In genomic region chr5:129409440-129410004, GRCm38 (mm10) we compare ENCODE assay signal across 11 mouse cellular contexts.
DNase-seq lines count a peak whose midpoint lies in the region; ATAC-seq lines count a peak whose summit lies in the region.
"Had no signal": no experiment of that assay in that cellular context is flagged by ENCODE, and none has a peak within 500 bp of the region (broad histone marks: within the 10 kb centered on the region; RNA-seq: fewer than 3 reads in every experiment).

No protein-coding gene starts in this region.

- ATAC-seq in CD4-positive, CD25-positive, alpha-beta regulatory T cell, adult 4 months = no peak
- ATAC-seq in neural tube, embryonic 15.5 days (ENCODE audit: low FRiP score) = no peak

- H3K4me3 ChIP-seq in neural tube, embryonic 15.5 days (replicated peaks) = no peak overlapping the region
- H3K4me3 ChIP-seq in heart, embryonic 10.5 days = no peak overlapping the region
- H3K4me3 ChIP-seq: embryonic facial prominence, embryonic 13.5 days; liver, embryonic 13.5 days had no signal

- no peak overlapping the region for H3K9ac ChIP-seq in neural tube, embryonic 15.5 days (replicated peaks)
- H3K9ac ChIP-seq: embryonic facial prominence, embryonic 13.5 days; liver, embryonic 13.5 days had no signal

- no peak overlapping the region for H3K4me2 ChIP-seq in neural tube, embryonic 15.5 days
- H3K4me2 ChIP-seq: embryonic facial prominence, embryonic 13.5 days; liver, embryonic 13.5 days had no signal

- H3K27me3 ChIP-seq in neural tube, embryonic 15.5 days (replicated peaks) = 0 out of 2 replicates have a peak, but pooled peaks cover 4% of the 10 kb centered on the region
- no peaks in the 10 kb centered on the region for H3K27me3 ChIP-seq in heart, embryonic 10.5 days (ENCODE audit: insufficient read depth, poor library complexity, severe bottlenecking)
- H3K27me3 ChIP-seq: embryonic facial prominence, embryonic 13.5 days; liver, embryonic 13.5 days had no signal

- H3K27ac ChIP-seq in neural tube, embryonic 15.5 days (replicated peaks) = no peak overlapping the region
- no peak overlapping the region for H3K27ac ChIP-seq in heart, embryonic 10.5 days
- H3K27ac ChIP-seq: embryonic facial prominence, embryonic 13.5 days; liver, embryonic 13.5 days had no signal

- intact Hi-C loops in left cerebral cortex, postnatal 4 days (cut with DNase I) = no loop called here

- peak; percentile 89 for DNase-seq in left cerebral cortex, postnatal 4 days
- no peak for DNase-seq in left cerebral cortex, adult 8-10 months (ENCODE audit: low spot score in 2 of 2)
- peak; percentile 61 for DNase-seq in adrenal gland, postnatal 10 days
- peak; percentile 79 for DNase-seq in cerebellum, postnatal 14 days
- peak; percentile 71 for DNase-seq in kidney, postnatal 14 days
- no peak for DNase-seq in heart, embryonic 10.5 days (ENCODE audit: low spot score)
- DNase-seq: gastrocnemius, postnatal 14 days; liver, embryonic 13.5 days had no signal

- no peaks in the 10 kb centered on the region for H3K9me3 ChIP-seq in neural tube, embryonic 15.5 days (replicated peaks)
- H3K9me3 ChIP-seq in heart, embryonic 10.5 days = no peaks in the 10 kb centered on the region
- H3K9me3 ChIP-seq: embryonic facial prominence, embryonic 13.5 days; liver, embryonic 13.5 days had no signal

- WGBS in neural tube, embryonic 15.5 days = 60% methylated on average over 14 of the region's 14 CpGs
- WGBS in heart, embryonic 10.5 days = 73% methylated on average over 14 of the region's 14 CpGs

- peaks cover 8% of the 10 kb centered on the region for H3K4me1 ChIP-seq in neural tube, embryonic 15.5 days
- peaks cover 6% of the 10 kb centered on the region; the same call in 1 of the 2 replicates for H3K4me1 ChIP-seq in heart, embryonic 10.5 days
- H3K4me1 ChIP-seq: liver, embryonic 13.5 days had no signal

- H3K36me3 ChIP-seq in neural tube, embryonic 15.5 days = no peaks in the 10 kb centered on the region
- no peaks in the 10 kb centered on the region for H3K36me3 ChIP-seq in heart, embryonic 10.5 days
- H3K36me3 ChIP-seq: embryonic facial prominence, embryonic 13.5 days; liver, embryonic 13.5 days had no signal

Comparison
In these comparisons a context has a peak if more than half of its experiments do, and no peak if none do; other contexts are left out.
1. DNase-seq: peak in left cerebral cortex, postnatal 4 days (single experiment), adrenal gland, postnatal 10 days (single experiment), cerebellum, postnatal 14 days (2 of 2) and kidney, postnatal 14 days (single experiment); none in left cerebral cortex, adult 8-10 months (0 of 2) and heart, embryonic 10.5 days (single experiment).